Mouse (Mus musculus) adrenal gland, adult 10 weeks (tissue): ENCODE measurements around the gene Ctsll3. TPM values are rescaled to one million over a fixed set of nuclear protein-coding genes. Genes with fewer than 3 reads are reported as not detected.

Experiments used
- polyA plus RNA-seq: library from polyadenylated mRNA; stranded (reverse); fragments of 350-450 nt; fragmentation: Illumina TruSeq; extraction: RNeasy Lipid Tissue Mini Kit (QIAGEN cat#74804); gene quantifications from one replicate; pipeline ENCODE4 v1.2.3, GENCODE M21; 2014; ENCODE audit warnings: low read depth, low replicate concordance

Ctsll3 gene
- not detected for polyA plus RNA-seq

GRCm38 (mm10) chr13:60802749-60803148 lies at the start of gene Ctsll3:
Gene Ctsll3, minus strand, starts transcription at chr13:60802849.

GRCm38 (mm10) chr13:60786264-60786663 lies 16.4 kb downstream of the Ctsll3 start, which contains the start of gene BC051665:
Gene BC051665, minus strand, starts transcription at chr13:60786364.

Other genes with a start within 250 kb of the Ctsll3 start
- 12.5 TPM for gene Dapk1, start 200.9 kb downstream of the Ctsll3 start, polyA plus RNA-seq
- not detected for gene BC051665, start 16.5 kb downstream of the Ctsll3 start, polyA plus RNA-seq
- gene 4930486L24Rik, start 61.6 kb upstream of the Ctsll3 start, polyA plus RNA-seq = 64.6 TPM
- 0.99 TPM for gene Gm49392, start 94.0 kb upstream of the Ctsll3 start, polyA plus RNA-seq
- gene Ctla2b, start 94.6 kb upstream of the Ctsll3 start, polyA plus RNA-seq = 6.6 TPM
- not detected for gene Tpbpb, start 102.0 kb upstream of the Ctsll3 start, polyA plus RNA-seq
- 295 TPM for gene Gm49393, start 132.7 kb upstream of the Ctsll3 start, polyA plus RNA-seq
- gene Gm49391, start 133.7 kb upstream of the Ctsll3 start, polyA plus RNA-seq = 13.1 TPM
- 52.9 TPM for gene Ctla2a, start 133.8 kb upstream of the Ctsll3 start, polyA plus RNA-seq
- gene Tpbpa, start 139.1 kb upstream of the Ctsll3 start, polyA plus RNA-seq = not detected
- gene Ctsj, start 203.1 kb upstream of the Ctsll3 start, polyA plus RNA-seq = not detected
- not detected for gene Ctsq, start 237.8 kb upstream of the Ctsll3 start, polyA plus RNA-seq